Mouse (Mus musculus) thymus, adult 2 months (tissue): ENCODE data around the gene Clcn3. TPM values are rescaled to one million over a fixed set of nuclear protein-coding genes. Genes with fewer than 3 reads are reported as not detected.

Source experiments
- DNase-seq: peaks from one replicate; pipeline ENCODE4 v3.0.0; 2021
- H3K27ac ChIP-seq: fragments of 200-500 bp; 2 replicates; pipeline ENCODE4 v1.5.1; 2012; ENCODE audit warnings: low read length, control low read depth; ENCODE audit not compliant: control insufficient read depth, insufficient read depth
- H3K27me3 ChIP-seq: fragments of 200-500 bp; 2 replicates; pipeline ENCODE4 v1.6.1; 2012; ENCODE audit warnings: mild to moderate bottlenecking, low read length, moderate library complexity, mixed read lengths; ENCODE audit not compliant: control insufficient read depth, insufficient read depth
- H3K36me3 ChIP-seq: fragments of 200-500 bp; 2 replicates; pipeline ENCODE4 v1.6.1; 2012; ENCODE audit warnings: mild to moderate bottlenecking, low read length, moderate library complexity; ENCODE audit not compliant: control insufficient read depth, insufficient read depth
- H3K4me1 ChIP-seq: fragments of 200-500 bp; replicated peaks from 2 replicates; pipeline ENCODE4 v1.6.1; 2012; ENCODE audit warnings: low read length; ENCODE audit not compliant: control insufficient read depth, insufficient read depth
- H3K4me3 ChIP-seq: fragments of 200-500 bp; 2 replicates; pipeline ENCODE4 v1.5.1; 2012; ENCODE audit warnings: mild to moderate bottlenecking, low read length, control low read depth, moderate library complexity; ENCODE audit not compliant: control insufficient read depth, insufficient read depth
- CTCF ChIP-seq: fragments of 200-500 bp; IDR thresholded peaks from 2 replicates; pipeline ENCODE4 v1.5.1; 2012; ENCODE audit warnings: mild to moderate bottlenecking, control low read depth, low read length, moderate library complexity, borderline replicate concordance; ENCODE audit not compliant: control insufficient read depth, poor library complexity, insufficient read depth; ENCODE audit errors: extremely low read depth
- POLR2A ChIP-seq: fragments of 200-500 bp; IDR thresholded peaks from 2 replicates; pipeline ENCODE4 v1.6.1; 2012; ENCODE audit warnings: mild to moderate bottlenecking, low read length, control low read depth, moderate library complexity; ENCODE audit not compliant: control insufficient read depth, poor library complexity, insufficient read depth; ENCODE audit errors: extremely low read depth
- WGBS: fragments of 180-500 bp; shearing (Covaris S2); methylation state at CpG from one replicate; pipeline ENCODE4 v1.1.7; 2018; 5-methylcytosine and 5-hydroxymethylcytosine counted together
- polyA plus RNA-seq: library from polyadenylated mRNA; depleted of rRNA; stranded (reverse); fragments of >200 nt; gene quantifications from 2 replicates; pipeline ENCODE4 v1.2.3, GENCODE M21; 2012

Clcn3 gene
- polyA plus RNA-seq, 1 experiment = 17.2 TPM

DNA sequence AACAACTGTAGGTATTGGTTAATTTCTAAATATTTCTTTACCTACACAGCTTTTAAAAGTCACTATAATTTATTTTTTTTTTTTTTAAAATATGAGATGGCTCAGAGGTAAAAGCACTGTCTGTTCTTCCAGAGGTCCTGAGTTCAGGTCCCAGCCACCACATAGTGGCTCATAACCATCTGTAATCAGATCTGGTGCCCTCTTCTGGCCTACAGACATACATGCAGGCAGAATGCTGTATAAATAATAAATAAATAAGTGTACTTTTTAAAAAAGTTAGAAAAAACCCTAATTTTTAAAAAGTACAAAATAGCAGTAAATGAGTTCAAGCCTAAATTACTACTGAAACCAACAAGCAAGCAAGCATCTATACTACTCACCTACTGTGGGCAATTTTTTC, 49.5 kb downstream of the Clcn3 start:
- Histone ChIP-seq H3K27ac (no peak overlapping the region), H3K27me3 (no peaks in the 10 kb centered on the region), H3K36me3 (peaks cover 12% of the 10 kb centered on the region; the same call in 1 of the 2 replicates), H3K4me3 (no peak overlapping the region), H3K4me1 (no peaks in the 10 kb centered on the region)
- TF ChIP-seq POLR2A = no peak
- no peak for TF ChIP-seq CTCF
- DNase-seq = no peak

DNA sequence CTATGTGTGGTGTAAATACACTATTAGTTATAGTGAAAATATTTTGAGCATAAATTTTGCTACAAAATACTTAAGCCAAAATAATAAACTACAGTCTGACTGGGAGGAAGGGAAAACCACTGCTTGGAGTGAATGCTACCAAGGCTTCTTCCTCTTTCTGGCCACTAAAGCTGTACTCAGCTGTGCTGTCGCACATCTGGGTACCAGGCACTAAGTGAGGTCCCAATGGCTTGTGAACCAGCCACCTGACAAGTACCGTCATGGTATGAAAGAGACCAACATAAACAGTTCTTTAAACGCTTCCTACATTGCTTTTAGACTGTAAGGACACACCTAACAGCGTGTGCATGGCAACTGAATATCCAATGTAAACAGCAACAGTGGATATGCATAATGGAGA, 62.9 kb downstream of the Clcn3 start:
- Histone ChIP-seq H3K4me3 (no peak overlapping the region), H3K36me3 (peaks cover 11% of the 10 kb centered on the region), H3K27ac (no peak overlapping the region), H3K4me1 (no peaks in the 10 kb centered on the region), H3K27me3 (no peaks in the 10 kb centered on the region)
- 49% methylated on average over 4 of the region's 4 CpGs for WGBS
- TF ChIP-seq POLR2A = no peak
- no peak for TF ChIP-seq CTCF
- DNase-seq = no peak

DNA sequence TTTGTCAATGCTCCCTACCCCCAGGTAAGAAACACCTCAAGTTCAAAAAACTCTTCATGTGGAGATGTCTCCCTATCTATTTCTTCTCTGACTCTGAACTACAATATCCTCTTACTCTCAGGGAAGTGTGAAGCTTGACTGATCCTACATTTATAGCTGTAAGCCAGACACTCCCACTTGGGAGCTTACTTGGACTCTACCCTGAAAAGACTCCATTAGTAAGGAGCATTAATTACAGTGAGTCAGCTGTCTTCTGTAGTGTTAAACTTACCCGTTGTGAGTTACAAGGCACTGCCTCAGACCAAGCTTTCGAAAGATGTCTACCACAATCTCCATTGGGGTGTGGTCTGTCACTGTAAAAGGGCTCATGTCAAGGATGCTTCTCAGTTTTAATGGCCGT, 64.0 kb downstream of the Clcn3 start:
- Histone ChIP-seq H3K4me1 (no peaks in the 10 kb centered on the region), H3K27ac (no peak overlapping the region), H3K4me3 (no peak overlapping the region), H3K27me3 (no peaks in the 10 kb centered on the region), H3K36me3 (peaks cover 16% of the 10 kb centered on the region)
- no peak for DNase-seq
- 94% methylated on average over 3 of the region's 3 CpGs for WGBS
- TF ChIP-seq POLR2A = no peak
- TF ChIP-seq CTCF = no peak

DNA sequence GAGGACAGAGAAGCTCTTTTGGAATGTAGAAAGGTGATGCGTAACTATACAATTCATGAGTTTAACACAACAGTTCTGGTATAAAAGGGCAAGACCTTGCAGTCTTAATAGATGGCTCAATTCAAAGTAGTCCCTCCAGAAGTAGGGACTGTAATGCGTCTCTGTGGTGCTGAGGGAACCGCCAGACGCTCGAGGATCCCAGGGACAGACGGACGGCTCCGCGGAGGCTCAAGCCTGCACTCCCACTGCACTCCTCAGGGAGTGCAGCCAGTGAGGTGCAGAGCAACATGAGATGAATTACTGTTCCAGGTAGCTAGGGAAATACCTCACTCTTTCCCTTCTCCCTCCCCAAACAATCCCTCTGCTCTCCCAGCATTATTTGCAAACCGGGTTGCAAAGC, 70.5 kb downstream of the Clcn3 start:
- H3K36me3 ChIP-seq = peaks cover 23% of the 10 kb centered on the region
- WGBS = 93% methylated on average over 10 of the region's 10 CpGs
- no peaks in the 10 kb centered on the region for H3K27me3 ChIP-seq
- DNase-seq = no peak
- H3K27ac ChIP-seq = no peak overlapping the region
- no peaks in the 10 kb centered on the region for H3K4me1 ChIP-seq
- no peak overlapping the region for H3K4me3 ChIP-seq
- TF ChIP-seq CTCF (no peak), POLR2A (no peak)

DNA sequence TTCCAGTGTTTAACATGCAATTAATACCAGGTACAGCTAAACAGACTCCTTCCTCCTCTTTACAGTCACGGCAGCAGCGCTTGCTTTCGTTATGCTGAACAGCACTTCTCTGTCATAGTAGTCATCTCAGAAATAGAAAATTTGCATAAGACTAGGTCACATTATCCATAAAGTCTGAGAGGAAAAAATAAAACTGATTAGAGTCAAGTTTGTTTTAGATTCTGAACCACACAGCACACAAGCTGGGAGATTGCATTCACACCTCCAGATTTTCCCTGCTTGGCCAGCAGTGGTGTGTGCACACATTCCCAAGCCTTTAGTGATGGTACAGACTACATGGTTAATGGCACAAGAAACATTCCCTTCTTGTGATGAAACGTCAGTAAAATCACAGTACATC, 71.0 kb downstream of the Clcn3 start:
- Histone ChIP-seq H3K4me3 (no peak overlapping the region), H3K4me1 (no peaks in the 10 kb centered on the region), H3K27ac (no peak overlapping the region), H3K36me3 (peaks cover 23% of the 10 kb centered on the region), H3K27me3 (no peaks in the 10 kb centered on the region)
- no peak for TF ChIP-seq POLR2A
- no peak for TF ChIP-seq CTCF
- WGBS = 95% methylated on average over 4 of the region's 4 CpGs
- no peak for DNase-seq

DNA sequence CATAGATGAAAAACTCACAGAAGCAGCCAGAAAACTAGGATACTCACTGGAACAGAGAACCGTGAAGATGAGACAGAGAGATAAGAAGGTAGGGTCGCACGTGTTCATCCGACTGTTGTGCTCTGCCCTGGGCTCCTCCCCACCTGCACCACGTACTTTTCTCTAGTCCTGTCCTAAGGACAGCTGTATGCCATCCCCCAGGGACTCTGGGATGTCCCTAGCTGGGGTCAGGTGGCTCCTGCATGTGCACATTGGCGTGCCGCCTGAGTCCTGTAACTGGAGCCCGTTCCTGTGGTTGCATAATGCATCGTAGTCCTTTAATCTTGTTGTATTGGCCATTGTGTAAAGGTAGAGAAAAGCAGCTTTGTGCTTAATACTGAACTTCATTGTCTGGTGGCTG, 83.0 kb downstream of the Clcn3 start:
- Histone ChIP-seq H3K27me3 (no peaks in the 10 kb centered on the region), H3K4me3 (no peak overlapping the region), H3K36me3 (peaks cover 20% of the 10 kb centered on the region), H3K4me1 (no peaks in the 10 kb centered on the region), H3K27ac (no peak overlapping the region)
- TF ChIP-seq POLR2A (no peak), CTCF (no peak)
- DNase-seq = no peak
- 80% methylated on average over 9 of the region's 9 CpGs for WGBS

DNA sequence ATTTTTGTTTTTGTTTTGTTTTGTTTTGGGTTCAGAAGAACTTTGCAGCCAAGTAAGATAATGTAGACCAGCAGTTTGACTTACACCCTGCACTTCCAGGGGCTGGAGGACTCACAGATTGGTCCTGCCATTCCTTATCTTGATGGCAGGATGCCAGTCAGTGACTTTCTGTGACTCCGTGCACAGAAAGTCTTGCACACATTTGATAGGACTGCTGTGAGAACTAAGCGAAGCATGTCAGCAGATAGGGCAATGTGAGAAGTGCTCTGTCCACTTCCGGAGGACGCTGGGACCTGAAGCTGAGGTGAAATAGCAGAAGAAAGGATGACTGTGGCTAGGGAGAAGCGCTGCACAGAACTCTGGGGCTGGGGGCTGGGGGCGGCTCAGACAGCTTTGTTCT, 87.2 kb downstream of the Clcn3 start:
- TF ChIP-seq CTCF (no peak), POLR2A (no peak)
- WGBS = 96% methylated on average over 6 of the region's 6 CpGs
- no peaks in the 10 kb centered on the region for H3K27me3 ChIP-seq
- H3K36me3 ChIP-seq = peaks cover 7% of the 10 kb centered on the region
- DNase-seq = no peak
- H3K4me3 ChIP-seq = no peak overlapping the region
- H3K27ac ChIP-seq = no peak overlapping the region
- H3K4me1 ChIP-seq = peaks cover 3% of the 10 kb centered on the region; the same call in 1 of the 2 replicates
